Mouse (Mus musculus): ENCODE measurements around the gene Gm10663. TPM values are rescaled to one million over a fixed set of nuclear protein-coding genes. Genes with fewer than 3 reads are reported as not detected.
A peak's percentile ranks its signal among the peaks of the same experiment; 100 is the strongest.

The Gm10663 gene
- polyA plus RNA-seq, 1 experiment from 2014 or later: not detected

GRCm38 (mm10) chr8:65067694-65068472, 7.0 kb upstream of the Gm10663 start:
- Histone ChIP-seq H3K27me3 (ENCODE audit: control insufficient read depth, insufficient read depth, low read length) (no peaks in the 10 kb centered on the region), H3K36me3 (ENCODE audit: control insufficient read depth, insufficient read depth, low read length) (no peaks in the 10 kb centered on the region), H3K27ac (ENCODE audit: low read depth, low read length) (no peak overlapping the region), H3K4me1 (ENCODE audit: control insufficient read depth, insufficient read depth, low read length) (no peaks in the 10 kb centered on the region), H3K9ac (ENCODE audit: low read depth, low read length) (no peak overlapping the region), H3K9me3 (ENCODE audit: control insufficient read depth, low read length) (no peaks in the 10 kb centered on the region), H3K4me2 (replicated peaks; ENCODE audit: low read depth, low read length) (no peak overlapping the region), H3K4me3 (ENCODE audit: low read length) (no peak overlapping the region)
- no peak for ATAC-seq (ENCODE audit: low FRiP score, low TSS enrichment)
- 23% methylated on average over 10 of the region's 10 CpGs for WGBS

GRCm38 (mm10) chr8:65068473-65068819, 6.4 kb upstream of the Gm10663 start:
- no peak for ATAC-seq (ENCODE audit: low FRiP score, low TSS enrichment)
- no peak overlapping the region for H3K27ac ChIP-seq (ENCODE audit: low read depth, low read length)
- H3K4me3 ChIP-seq (ENCODE audit: low read length): no peak overlapping the region
- no peaks in the 10 kb centered on the region for H3K27me3 ChIP-seq (ENCODE audit: control insufficient read depth, insufficient read depth, low read length)
- H3K4me2 ChIP-seq (replicated peaks; ENCODE audit: low read depth, low read length): no peak overlapping the region
- no peak overlapping the region for H3K9ac ChIP-seq (ENCODE audit: low read depth, low read length)
- no peaks in the 10 kb centered on the region for H3K9me3 ChIP-seq (ENCODE audit: control insufficient read depth, low read length)
- no peaks in the 10 kb centered on the region for H3K4me1 ChIP-seq (ENCODE audit: control insufficient read depth, insufficient read depth, low read length)
- WGBS: 83% methylated on average over 4 of the region's 4 CpGs
- H3K36me3 ChIP-seq (ENCODE audit: control insufficient read depth, insufficient read depth, low read length): no peaks in the 10 kb centered on the region

DNA sequence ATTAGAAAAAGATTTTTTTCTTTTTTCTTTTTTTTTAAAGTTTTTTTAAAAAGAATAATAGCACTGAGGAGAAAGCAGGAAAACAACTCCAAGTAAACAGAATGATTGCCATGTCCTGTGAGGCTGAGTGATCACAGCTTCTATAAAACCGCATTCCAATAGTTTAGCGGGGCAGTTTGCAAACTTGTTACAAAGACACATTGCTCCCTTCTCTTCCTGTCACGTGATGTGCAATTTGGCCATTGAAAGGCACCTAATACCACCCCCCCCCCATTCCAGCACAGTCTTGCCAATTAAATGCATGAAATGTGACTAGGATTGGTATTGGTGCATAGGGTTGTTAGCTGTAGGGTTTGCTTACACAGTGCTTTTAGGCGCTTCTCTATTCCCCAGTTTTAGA, 3.8 kb upstream of the Gm10663 start:
- no peak for ATAC-seq (ENCODE audit: low FRiP score, low TSS enrichment)
- Histone ChIP-seq H3K4me2 (replicated peaks; ENCODE audit: low read depth, low read length) (no peak overlapping the region), H3K27ac (ENCODE audit: low read depth, low read length) (no peak overlapping the region), H3K27me3 (ENCODE audit: control insufficient read depth, insufficient read depth, low read length) (no peaks in the 10 kb centered on the region), H3K4me3 (ENCODE audit: low read length) (no peak overlapping the region), H3K9me3 (ENCODE audit: control insufficient read depth, low read length) (no peaks in the 10 kb centered on the region), H3K4me1 (ENCODE audit: control insufficient read depth, insufficient read depth, low read length) (no peaks in the 10 kb centered on the region), H3K9ac (ENCODE audit: low read depth, low read length) (no peak overlapping the region), H3K36me3 (ENCODE audit: control insufficient read depth, insufficient read depth, low read length) (no peaks in the 10 kb centered on the region)
- 29% methylated on average over 4 of the region's 4 CpGs for WGBS

- no peaks in the 10 kb centered on the region for H3K9me3 ChIP-seq (ENCODE audit: control insufficient read depth, low read length)
- H3K4me2 ChIP-seq (replicated peaks; ENCODE audit: low read depth, low read length): no peak overlapping the region
- H3K27ac ChIP-seq (ENCODE audit: low read depth, low read length): no peak overlapping the region
- no peaks in the 10 kb centered on the region for H3K4me1 ChIP-seq (ENCODE audit: control insufficient read depth, insufficient read depth, low read length)
- no peak for ATAC-seq (ENCODE audit: low FRiP score, low TSS enrichment)
- no peaks in the 10 kb centered on the region for H3K36me3 ChIP-seq (ENCODE audit: control insufficient read depth, insufficient read depth, low read length)
- 80% methylated on average over 9 of the region's 9 CpGs for WGBS
- H3K9ac ChIP-seq (ENCODE audit: low read depth, low read length): no peak overlapping the region
- no peak overlapping the region for H3K4me3 ChIP-seq (ENCODE audit: low read length)
- no peaks in the 10 kb centered on the region for H3K27me3 ChIP-seq (ENCODE audit: control insufficient read depth, insufficient read depth, low read length)
Measured at GRCm38 (mm10) chr8:65080731-65081130, 5.9 kb downstream of the Gm10663 start.

- Histone ChIP-seq H3K9ac (ENCODE audit: low read depth, low read length) (no peak overlapping the region), H3K27me3 (ENCODE audit: control insufficient read depth, insufficient read depth, low read length) (no peaks in the 10 kb centered on the region), H3K4me1 (ENCODE audit: control insufficient read depth, insufficient read depth, low read length) (no peaks in the 10 kb centered on the region), H3K4me2 (replicated peaks; ENCODE audit: low read depth, low read length) (no peak overlapping the region), H3K27ac (ENCODE audit: low read depth, low read length) (no peak overlapping the region), H3K36me3 (ENCODE audit: control insufficient read depth, insufficient read depth, low read length) (no peaks in the 10 kb centered on the region), H3K4me3 (ENCODE audit: low read length) (no peak overlapping the region), H3K9me3 (ENCODE audit: control insufficient read depth, low read length) (no peaks in the 10 kb centered on the region)
- WGBS: 78% methylated on average over 2 of the region's 2 CpGs
- ATAC-seq (ENCODE audit: low FRiP score, low TSS enrichment): no peak
Measured at GRCm38 (mm10) chr8:65085680-65086079, 10.8 kb downstream of the Gm10663 start.

- WGBS: 74% methylated on average over 8 of the region's 8 CpGs
- ATAC-seq (ENCODE audit: low FRiP score, low TSS enrichment): no peak
Measured at GRCm38 (mm10) chr8:65087711-65088110, 12.9 kb downstream of the Gm10663 start.

DNA sequence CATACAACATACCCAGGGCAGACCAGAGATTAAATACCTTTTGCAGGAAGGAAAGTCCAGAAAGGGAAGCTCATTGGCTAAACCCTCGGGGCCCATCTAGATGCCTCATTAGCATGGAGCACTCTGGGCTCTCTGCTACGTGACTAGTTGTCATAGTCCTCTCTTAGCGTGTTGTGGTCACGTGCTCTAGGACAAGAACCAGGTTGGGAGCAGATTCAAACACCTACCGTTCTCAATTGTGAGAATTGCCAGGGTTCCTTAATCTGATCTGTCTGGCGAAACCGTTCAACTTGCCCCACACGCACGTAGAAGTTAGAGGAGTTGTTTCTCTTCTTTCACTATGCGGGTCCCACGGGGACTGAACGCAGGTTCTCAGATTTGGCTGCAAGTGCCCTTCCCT, 13.3 kb downstream of the Gm10663 start:
- no peaks in the 10 kb centered on the region; the same call in 1 of the 2 replicates for H3K4me1 ChIP-seq (ENCODE audit: control insufficient read depth, insufficient read depth, low read length)
- no peak overlapping the region for H3K4me3 ChIP-seq (ENCODE audit: low read length)
- no peak overlapping the region for H3K27ac ChIP-seq (ENCODE audit: low read depth, low read length)
- no peak overlapping the region for H3K9ac ChIP-seq (ENCODE audit: low read depth, low read length)
- H3K36me3 ChIP-seq (ENCODE audit: control insufficient read depth, insufficient read depth, low read length): no peaks in the 10 kb centered on the region
- no peak overlapping the region for H3K4me2 ChIP-seq (replicated peaks; ENCODE audit: low read depth, low read length)
- WGBS: 89% methylated on average over 12 of the region's 12 CpGs
- no peaks in the 10 kb centered on the region for H3K9me3 ChIP-seq (ENCODE audit: control insufficient read depth, low read length)
- H3K27me3 ChIP-seq (ENCODE audit: control insufficient read depth, insufficient read depth, low read length): no peaks in the 10 kb centered on the region
- no peak for ATAC-seq (ENCODE audit: low FRiP score, low TSS enrichment)

More at GRCm38 (mm10) chr8:65087711-65088110, 12.9 kb downstream of the Gm10663 start:
- Histone ChIP-seq H3K27me3 (ENCODE audit: control insufficient read depth, insufficient read depth, low read length) (no peaks in the 10 kb centered on the region), H3K4me3 (ENCODE audit: low read length) (no peak overlapping the region), H3K9me3 (ENCODE audit: control insufficient read depth, low read length) (no peaks in the 10 kb centered on the region), H3K36me3 (ENCODE audit: control insufficient read depth, insufficient read depth, low read length) (no peaks in the 10 kb centered on the region), H3K27ac (ENCODE audit: low read depth, low read length) (no peak overlapping the region), H3K4me1 (ENCODE audit: control insufficient read depth, insufficient read depth, low read length) (no peaks in the 10 kb centered on the region; the same call in 1 of the 2 replicates), H3K4me2 (replicated peaks; ENCODE audit: low read depth, low read length) (no peak overlapping the region), H3K9ac (ENCODE audit: low read depth, low read length) (no peak overlapping the region)

- no peak overlapping the region for H3K4me3 ChIP-seq (ENCODE audit: low read length)
- H3K9ac ChIP-seq (ENCODE audit: low read depth, low read length): no peak overlapping the region
- H3K27me3 ChIP-seq (ENCODE audit: control insufficient read depth, insufficient read depth, low read length): no peaks in the 10 kb centered on the region
- 39% methylated on average over 7 of the region's 7 CpGs for WGBS
- H3K9me3 ChIP-seq (ENCODE audit: control insufficient read depth, low read length): no peaks in the 10 kb centered on the region
- H3K4me2 ChIP-seq (replicated peaks; ENCODE audit: low read depth, low read length): no peak overlapping the region
- H3K4me1 ChIP-seq (ENCODE audit: control insufficient read depth, insufficient read depth, low read length): no peaks in the 10 kb centered on the region; the same call in 1 of the 2 replicates
- H3K36me3 ChIP-seq (ENCODE audit: control insufficient read depth, insufficient read depth, low read length): no peaks in the 10 kb centered on the region
- peak overlapping the region; percentile 74; the same call in 1 of the 2 replicates for H3K27ac ChIP-seq (ENCODE audit: low read depth, low read length)
- ATAC-seq (ENCODE audit: low FRiP score, low TSS enrichment): 0 out of 2 replicates have a peak, but pooled peaks have one; percentile 54
Measured at GRCm38 (mm10) chr8:65089781-65090180, 14.9 kb downstream of the Gm10663 start.

DNA sequence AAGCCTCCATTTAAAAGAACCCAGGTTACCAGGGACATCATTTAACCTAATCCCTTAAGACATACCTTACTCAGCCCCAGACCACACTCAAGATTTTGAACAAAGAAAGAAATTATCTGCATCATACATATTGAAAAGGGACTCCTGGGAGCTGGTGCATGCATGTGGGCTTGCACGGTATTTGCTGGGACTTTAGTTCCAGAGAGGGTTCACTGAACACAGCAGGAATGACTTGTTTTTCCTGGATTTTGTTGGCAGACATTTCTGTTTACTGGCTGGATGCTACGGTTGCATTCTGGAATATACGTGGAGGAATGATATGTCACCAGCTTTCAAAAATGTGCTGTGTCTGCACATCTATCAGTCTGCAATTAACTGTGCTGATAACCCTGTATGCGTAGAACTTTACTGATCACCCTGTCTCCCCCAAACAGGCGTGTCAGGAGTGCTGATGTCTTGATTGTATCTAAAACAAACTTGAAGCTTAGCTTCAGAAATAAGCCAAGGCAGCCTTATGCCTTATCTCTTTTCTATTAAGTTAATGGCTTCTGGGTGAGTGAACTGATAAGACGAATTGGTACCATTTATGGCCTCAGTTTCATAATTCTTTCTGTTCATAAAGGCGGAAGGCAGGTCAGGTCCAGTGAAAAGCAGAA, 23.1 kb downstream of the Gm10663 start:
- WGBS: 53% methylated on average over 7 of the region's 7 CpGs
- peak; percentile 60; the same call in 1 of the 2 replicates for ATAC-seq (ENCODE audit: low FRiP score, low TSS enrichment)
- H3K27me3 ChIP-seq (ENCODE audit: control insufficient read depth, insufficient read depth, low read length): no peaks in the 10 kb centered on the region

More for the DNA sequence above, 23.1 kb downstream of the Gm10663 start:
- Histone ChIP-seq H3K4me1 (ENCODE audit: control insufficient read depth, insufficient read depth, low read length) (no peaks in the 10 kb centered on the region), H3K36me3 (ENCODE audit: control insufficient read depth, insufficient read depth, low read length) (no peaks in the 10 kb centered on the region), H3K4me3 (ENCODE audit: low read length) (no peak overlapping the region), H3K27ac (ENCODE audit: low read depth, low read length) (no peak overlapping the region), H3K9ac (ENCODE audit: low read depth, low read length) (no peak overlapping the region), H3K4me2 (replicated peaks; ENCODE audit: low read depth, low read length) (no peak overlapping the region), H3K9me3 (ENCODE audit: control insufficient read depth, low read length) (no peaks in the 10 kb centered on the region)
